Mouse (Mus musculus) myocyte (in vitro differentiated cells): ENCODE measurements at regions not wholly inside any gene's neighbourhood (a gene's known extent, or its start where the extent isn't known, plus 50 kb on each side); places are given as distances from the start of the nearest gene placed in this dataset.

Experiments
- CEBPB ChIP-seq: IDR thresholded peaks from 2 replicates; pipeline ENCODE4 v1.6.1; 2011; ENCODE audit warnings: mild to moderate bottlenecking, moderate library complexity; ENCODE audit not compliant: poor library complexity, insufficient read depth, severe bottlenecking
- E2F4 ChIP-seq: IDR thresholded peaks from one replicate; pipeline ENCODE4 v1.6.1; 2011; ENCODE audit warnings: mild to moderate bottlenecking, control low read depth, moderate library complexity; ENCODE audit not compliant: insufficient read depth
- MAX ChIP-seq: IDR thresholded peaks from one replicate; pipeline ENCODE4 v1.6.1; 2011; ENCODE audit warnings: low read depth, mild to moderate bottlenecking, control low read depth
- MYOD1 ChIP-seq, 3 experiments: IDR thresholded peaks; one replicate each; pipeline ENCODE4 v1.6.1; 2011; ENCODE audit warnings: control low read depth in 2 of 3, low read depth in 2 of 3, mild to moderate bottlenecking in 2 of 3, moderate library complexity in 1 of 3; ENCODE audit not compliant: insufficient read length in 2 of 3, control insufficient read depth in 1 of 3
- MYOG ChIP-seq, 3 experiments: IDR thresholded peaks; one replicate each; pipeline ENCODE4 v1.6.1; 2011; ENCODE audit warnings: control low read depth in 2 of 3, low read depth in 2 of 3, mild to moderate bottlenecking in 2 of 3; ENCODE audit not compliant: insufficient read length in 2 of 3, control insufficient read depth in 1 of 3, insufficient read depth in 1 of 3
- POLR2A ChIP-seq: IDR thresholded peaks from one replicate; pipeline ENCODE4 v1.6.1; 2011; ENCODE audit warnings: low read depth, mild to moderate bottlenecking, control low read depth, moderate library complexity; ENCODE audit not compliant: insufficient read length
- POLR2AphosphoS2 ChIP-seq: IDR thresholded peaks from one replicate; pipeline ENCODE4 v1.6.1; 2011; ENCODE audit warnings: low read depth, control low read depth; ENCODE audit not compliant: insufficient read length
- REST ChIP-seq: IDR thresholded peaks from one replicate; pipeline ENCODE4 v1.6.1; 2011; ENCODE audit warnings: mild to moderate bottlenecking, control low read depth, moderate library complexity; ENCODE audit not compliant: insufficient read depth, insufficient read length
- SRF ChIP-seq: IDR thresholded peaks from one replicate; pipeline ENCODE4 v1.6.1; 2011; ENCODE audit warnings: low read depth; ENCODE audit not compliant: control insufficient read depth, insufficient read length
- TCF12 ChIP-seq: IDR thresholded peaks from one replicate; pipeline ENCODE4 v1.6.1; 2011; ENCODE audit warnings: mild to moderate bottlenecking, control low read depth; ENCODE audit not compliant: poor library complexity, insufficient read depth, severe bottlenecking
- TCF3 ChIP-seq: IDR thresholded peaks from one replicate; pipeline ENCODE4 v1.6.1; 2011; ENCODE audit warnings: low read depth, control low read depth; ENCODE audit not compliant: insufficient read length
- USF1 ChIP-seq: IDR thresholded peaks from one replicate; pipeline ENCODE4 v1.6.1; 2011; ENCODE audit warnings: low read depth, mild to moderate bottlenecking, control low read depth, moderate library complexity

DNA sequence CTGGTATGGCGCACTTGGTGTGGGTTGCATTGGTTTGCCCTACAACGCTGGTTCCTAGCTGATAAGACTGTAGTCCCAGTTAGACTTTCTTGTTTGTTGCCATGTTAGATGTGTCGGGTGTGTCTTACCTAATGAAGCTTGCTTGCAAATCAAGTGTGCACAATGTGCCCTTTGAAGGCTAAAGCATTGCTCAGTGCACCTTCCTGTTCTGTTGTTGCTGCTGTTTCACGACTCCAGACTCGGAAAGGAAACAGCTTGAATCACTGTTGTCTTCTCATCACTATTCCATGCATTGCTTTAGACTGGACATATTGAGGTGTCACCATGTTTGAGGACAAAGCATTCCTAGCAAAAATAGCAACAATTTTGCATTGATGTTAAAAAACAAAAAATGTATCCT lies 185.1 kb upstream of the Gm11146 start:
- TF ChIP-seq USF1, result no peak
- TF ChIP-seq POLR2A, result no peak
- no peak for TF ChIP-seq MAX
- TF ChIP-seq SRF, result no peak
- no peak for TF ChIP-seq POLR2AphosphoS2
- TF ChIP-seq E2F4, result no peak
- TF ChIP-seq MYOD1 (IDR thresholded peaks at IDR 0.05; ENCODE audit: control insufficient read depth in 1 of 3, insufficient read length in 2 of 3, low read depth in 2 of 3), result no peak
- TF ChIP-seq TCF12, result no peak
- no peak for TF ChIP-seq REST
- TF ChIP-seq CEBPB, result no peak
- TF ChIP-seq MYOG (IDR thresholded peaks at IDR 0.05; ENCODE audit: control insufficient read depth in 1 of 3, insufficient read depth in 1 of 3, insufficient read length in 2 of 3, low read depth in 2 of 3), result no peak
- TF ChIP-seq TCF3, result no peak
